Mouse (Mus musculus) right cerebral cortex, adult 18-20 months (tissue): ENCODE measurements around the gene Tma16.

Experiments used
- DNase-seq: peaks from one replicate; pipeline ENCODE4 v3.0.0; 2022; ENCODE audit warnings: mixed read lengths

The Tma16 gene

DNA sequence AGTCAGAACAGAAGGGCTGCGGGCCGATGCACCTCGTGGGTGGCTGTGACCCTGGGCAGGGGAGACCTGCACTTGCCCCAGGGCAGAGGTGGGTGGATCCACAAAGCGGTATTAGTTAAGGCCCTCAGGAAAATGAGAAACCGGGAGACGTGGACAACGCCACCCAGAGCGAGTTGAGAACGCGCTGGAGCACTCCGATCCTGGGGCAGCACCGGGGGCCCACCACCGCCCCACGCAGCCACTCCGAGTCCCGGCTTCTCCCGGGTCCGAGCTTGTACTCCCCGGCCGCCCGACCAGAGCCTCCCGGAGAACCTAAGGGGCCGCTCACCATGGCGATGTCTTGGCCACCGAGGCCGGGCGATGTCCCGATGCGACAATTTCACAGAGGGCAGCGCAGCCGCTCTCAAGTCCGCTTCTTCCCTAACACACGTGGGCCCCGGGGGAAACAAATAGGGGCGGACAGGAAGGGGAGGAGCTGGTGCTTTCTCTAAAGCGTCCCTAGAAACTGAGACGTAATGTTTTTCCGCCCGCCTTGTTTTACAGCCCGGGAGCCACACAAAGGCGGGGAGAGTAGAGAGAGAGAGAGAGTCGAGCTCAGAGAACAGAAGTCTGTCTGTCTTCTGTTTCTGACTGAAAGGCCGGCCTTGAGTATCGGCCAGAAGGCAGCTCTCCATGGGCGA is at the start of gene Tma16:
Tma16 (minus strand) TSS at position 447 of the 680 bp plus-strand sequence.
- DNase-seq: peak; percentile 76

- no peak for DNase-seq
Measured at GRCm38 (mm10) chr8:66520576-66520975, 34.2 kb upstream of the Tma16 start.

GRCm38 (mm10) chr8:66519149-66519548 is 32.8 kb upstream of the Tma16 start:
- no peak for DNase-seq

DNA sequence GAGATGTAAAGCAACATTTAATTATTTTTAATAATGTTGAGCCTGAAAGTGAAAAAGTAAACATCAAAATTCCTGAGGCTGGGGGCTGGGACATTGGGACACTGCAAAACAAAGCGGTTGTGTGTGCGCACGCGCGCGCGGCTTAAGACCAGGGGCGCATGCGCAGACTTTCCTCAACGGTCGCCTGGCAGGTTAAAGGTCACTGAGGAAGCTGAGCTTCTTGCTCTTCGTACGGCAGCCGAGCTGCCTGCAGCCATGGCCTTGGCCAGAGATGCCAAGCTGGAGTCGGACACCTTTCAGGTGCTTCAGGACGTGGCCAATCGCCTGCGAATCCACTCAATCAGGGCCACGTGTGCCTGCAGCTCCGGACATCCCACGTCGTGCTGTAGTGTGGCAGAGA is 25.2 kb upstream of the Tma16 start, which contains the start of gene Tktl2:
Tktl2 (plus strand) TSS at position 220 of the 400 bp plus-strand sequence.
- DNase-seq: no peak

- DNase-seq: no peak
Measured at GRCm38 (mm10) chr8:66503381-66503780, 17.1 kb upstream of the Tma16 start.

DNA sequence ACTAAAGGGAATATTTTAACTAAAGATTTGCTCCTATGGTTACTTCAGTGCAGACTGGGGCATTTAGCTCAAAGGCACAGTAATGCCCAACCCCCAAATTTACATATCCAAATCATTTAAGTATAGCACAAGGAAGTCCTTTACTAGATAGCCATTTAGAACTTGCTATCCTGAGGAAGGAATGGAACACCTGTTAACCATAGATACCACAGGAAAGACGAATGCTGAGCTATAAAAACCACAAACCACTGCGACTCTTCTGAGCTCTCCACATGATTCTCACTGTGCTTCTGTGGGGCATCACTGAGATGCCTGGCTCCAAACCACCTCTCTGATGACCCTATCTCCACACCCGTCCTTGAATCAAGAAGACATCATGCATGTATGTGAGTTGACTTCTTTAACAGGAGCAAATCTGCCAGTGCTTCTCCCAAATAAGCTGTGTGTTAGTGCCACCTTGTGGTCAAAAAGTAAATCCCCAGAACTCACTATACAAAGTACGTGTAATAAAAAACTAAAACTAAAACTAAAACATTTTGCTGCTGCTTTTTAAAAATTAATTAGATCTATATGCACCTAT is 10.8 kb upstream of the Tma16 start:
- DNase-seq: peak; percentile 51

- DNase-seq: peak; percentile 83
Measured at GRCm38 (mm10) chr8:66495726-66496125, 9.4 kb upstream of the Tma16 start.

DNA sequence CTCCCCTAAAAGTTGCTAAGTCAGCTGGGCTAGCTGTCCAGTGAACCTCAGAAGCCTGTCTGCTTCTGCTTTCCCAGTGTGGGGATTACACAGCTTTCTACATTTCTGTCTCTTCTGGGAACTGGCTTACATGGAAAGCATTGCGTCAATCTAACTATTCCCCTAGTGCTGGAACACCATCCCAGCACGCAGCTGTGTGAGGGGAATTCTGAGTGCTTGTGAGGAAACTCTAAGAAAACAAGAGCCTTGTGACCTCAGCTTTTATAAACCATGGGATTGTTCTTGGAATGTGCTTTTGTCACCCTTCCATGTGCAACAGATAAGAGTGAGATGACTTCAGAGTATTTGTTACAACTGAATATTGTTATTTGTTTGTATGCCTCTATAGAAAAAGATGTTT is 8.2 kb upstream of the Tma16 start:
- no peak for DNase-seq

GRCm38 (mm10) chr8:66490624-66491023 is 4.3 kb upstream of the Tma16 start:
- no peak for DNase-seq

DNA sequence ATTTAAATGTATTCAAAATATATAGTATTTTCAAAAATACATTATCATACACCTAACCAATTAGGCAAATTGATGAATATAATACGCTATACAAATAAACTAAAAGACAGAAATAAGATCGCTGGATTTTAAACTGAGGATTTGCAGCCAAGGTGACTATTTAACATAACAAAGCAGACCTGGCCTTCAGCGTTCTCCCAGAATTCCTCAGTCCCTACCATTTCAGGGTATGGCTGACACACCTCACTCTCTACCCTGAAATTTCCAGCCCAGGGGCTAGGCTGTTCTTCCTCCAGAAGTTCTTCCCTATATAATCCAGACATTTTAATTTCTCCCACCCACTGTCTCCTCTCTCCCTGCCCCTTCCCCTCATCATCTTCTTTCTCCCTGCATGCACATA is 2.2 kb upstream of the Tma16 start:
- DNase-seq: no peak

DNA sequence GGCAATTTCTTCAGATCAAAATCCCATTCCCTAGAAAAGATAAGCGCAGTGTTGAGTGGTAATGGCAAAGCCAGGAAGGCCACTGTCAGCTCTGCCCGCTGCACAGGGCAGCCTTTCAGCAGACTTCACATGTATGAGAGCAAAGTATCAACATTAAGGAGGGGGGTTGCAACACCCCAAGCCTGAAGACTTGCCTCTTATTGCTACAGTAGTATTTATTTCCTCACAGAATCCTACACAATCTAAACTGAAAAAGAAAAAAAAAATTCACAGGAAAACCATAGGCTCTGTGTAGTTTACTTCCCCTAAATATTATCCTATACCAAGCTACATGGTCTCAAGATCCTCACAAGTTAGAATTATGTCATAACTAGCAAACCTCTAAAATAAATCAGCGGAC is 9.4 kb downstream of the Tma16 start:
- no peak for DNase-seq

GRCm38 (mm10) chr8:66469821-66470220 is 16.5 kb downstream of the Tma16 start:
- DNase-seq: no peak

DNA sequence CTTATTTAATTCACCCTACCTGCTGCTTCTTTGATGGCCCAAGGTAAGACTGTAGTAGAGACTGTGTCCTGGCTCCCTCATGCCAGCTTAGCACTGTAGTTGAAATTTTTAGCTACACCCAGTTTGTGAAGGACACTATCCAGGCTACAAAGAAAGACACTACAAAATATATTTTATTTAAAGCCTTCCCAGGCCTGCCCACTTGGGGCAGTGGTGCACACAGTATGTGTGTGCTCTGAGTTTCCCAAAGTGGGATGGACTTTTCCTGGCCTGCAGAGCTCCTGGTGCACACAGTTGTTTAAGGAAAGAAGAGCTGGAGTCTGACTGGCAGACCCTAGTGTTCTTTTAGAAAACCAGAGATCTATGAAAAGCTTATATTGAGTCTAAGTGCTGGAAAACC is 29.3 kb downstream of the Tma16 start:
- DNase-seq: no peak

- DNase-seq: peak; percentile 37
Measured at GRCm38 (mm10) chr8:66450691-66451090, 35.6 kb downstream of the Tma16 start.

GRCm38 (mm10) chr8:66445351-66445750 is 41.0 kb downstream of the Tma16 start:
- DNase-seq: no peak

GRCm38 (mm10) chr8:66444141-66444540 is 42.2 kb downstream of the Tma16 start:
- no peak for DNase-seq

DNA sequence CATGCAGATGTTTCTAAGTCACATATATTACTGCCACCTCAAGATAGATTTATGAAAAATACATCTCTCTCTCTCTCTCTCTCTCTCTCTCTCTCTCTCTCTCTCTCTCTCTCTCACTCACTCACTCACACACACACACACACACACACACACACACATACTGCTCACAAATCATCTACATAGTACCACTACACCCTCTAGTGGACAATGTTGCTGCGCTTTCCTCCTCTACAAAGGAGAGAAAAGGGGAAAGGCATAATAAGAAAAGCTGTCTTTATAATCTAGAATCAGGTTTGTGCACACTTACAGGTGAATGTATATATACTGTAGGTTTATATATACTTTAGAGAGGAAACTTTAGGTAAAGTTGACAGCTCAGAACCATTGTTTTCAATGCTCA is 43.6 kb downstream of the Tma16 start:
- DNase-seq: peak; percentile 48

GRCm38 (mm10) chr8:66441123-66441522 is 45.2 kb downstream of the Tma16 start:
- DNase-seq: no peak

- DNase-seq: no peak
Measured at GRCm38 (mm10) chr8:66438468-66438867, 47.9 kb downstream of the Tma16 start.

- no peak for DNase-seq
Measured at GRCm38 (mm10) chr8:66437929-66438328, 48.4 kb downstream of the Tma16 start.

- no peak for DNase-seq
Measured at GRCm38 (mm10) chr8:66436804-66437203, 49.5 kb downstream of the Tma16 start.

- DNase-seq: no peak
Measured at GRCm38 (mm10) chr8:66433577-66433976, 52.8 kb downstream of the Tma16 start.

- no peak for DNase-seq
Measured at GRCm38 (mm10) chr8:66430639-66431038, 55.7 kb downstream of the Tma16 start.
